Mouse (Mus musculus): ENCODE data around the gene Cdc42se2. TPM values are rescaled to one million over a fixed set of nuclear protein-coding genes. Genes with fewer than 3 reads are reported as not detected.

The Cdc42se2 gene
- total and polyA plus RNA-seq, 3 experiments = 97.4 to 227 (median 99.1) TPM

DNA sequence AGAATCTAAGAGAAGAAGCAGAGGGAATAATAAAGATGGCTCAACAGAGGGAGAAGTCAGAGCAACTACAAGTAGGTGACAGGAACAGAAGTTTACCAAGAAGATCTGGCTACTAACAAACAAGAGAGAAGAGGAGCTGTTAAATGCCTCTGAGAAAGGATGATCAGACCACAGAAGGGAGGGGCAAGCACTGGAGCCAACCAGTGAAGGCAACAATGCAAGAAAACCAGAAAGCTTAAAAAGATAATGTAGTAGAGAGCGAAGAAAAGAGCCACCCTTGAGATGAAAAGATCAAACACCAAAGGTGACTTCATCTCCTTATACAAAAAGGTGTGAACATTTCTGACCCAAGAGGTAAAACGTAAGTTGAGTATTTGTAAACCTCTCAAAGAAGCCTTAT, 46.1 kb downstream of the Cdc42se2 start:
- Histone ChIP-seq H3K27me3 (replicated peaks) (no peaks in the 10 kb centered on the region), H3K79me2 (replicated peaks; ENCODE audit: control insufficient read depth, extremely low read depth, insufficient read depth, poor library complexity, severe bottlenecking) (peaks cover 30% of the 10 kb centered on the region), H3K9me3 (replicated peaks; ENCODE audit: low read length) (no peaks in the 10 kb centered on the region), H3K9ac (ENCODE audit: insufficient read depth, low read depth) (no peak overlapping the region; the same call in 1 of the 2 replicates), H3K4me3 (replicated peaks in 1 of 3; ENCODE audit: low read depth in 2 of 3, low read length in 2 of 3, poor library complexity in 1 of 3) (no peak overlapping the region), H3K4me2 (ENCODE audit: insufficient read depth, low read depth, poor library complexity, severe bottlenecking) (no peak overlapping the region), H3K4me1 (ENCODE audit: control insufficient read depth in 1 of 2, insufficient read depth in 2 of 2) (peaks cover 5 to 50% of the 10 kb centered on the region in 2 experiments; a peak in 3 of 4 replicates), H3K36me3 (replicated peaks in 1 of 2; ENCODE audit: control insufficient read depth in 1 of 2, insufficient read depth in 1 of 2, low read length in 1 of 2) (peaks cover 22 to 61% of the 10 kb centered on the region in 2 experiments), H3K27ac (ENCODE audit: insufficient read depth, low read depth) (no peak overlapping the region)
- no peak for DNase-seq (ENCODE audit: extremely low read depth)
- TF ChIP-seq E2F4 (IDR thresholded peaks at IDR 0.05; ENCODE audit: insufficient replicate concordance, low read depth, low read length) (no peak), CHD1 (IDR thresholded peaks at IDR 0.05; ENCODE audit: low read depth, low read length) (no peak), EP300 (IDR thresholded peaks at IDR 0.05; ENCODE audit: low read length) (no peak), MAFK (IDR thresholded peaks at IDR 0.05; ENCODE audit: insufficient replicate concordance, low read length) (no peak), SIN3A (IDR thresholded peaks at IDR 0.05; ENCODE audit: low read length) (no peak), MEF2A (IDR thresholded peaks at IDR 0.05; ENCODE audit: borderline replicate concordance, low read depth, low read length) (no peak), PAX5 (IDR thresholded peaks at IDR 0.05; ENCODE audit: low read length) (no peak), GABPA (IDR thresholded peaks at IDR 0.05; ENCODE audit: insufficient replicate concordance, low read depth, low read length) (no peak), MXI1 (IDR thresholded peaks at IDR 0.05; ENCODE audit: low read depth, low read length) (no peak), CHD2 (IDR thresholded peaks at IDR 0.05; ENCODE audit: low read length) (no peak), ZNF384 (IDR thresholded peaks at IDR 0.05; ENCODE audit: low read depth, low read length) (no peak), SMC3 (IDR thresholded peaks at IDR 0.05; ENCODE audit: low read depth, low read length) (no peak), RCOR1 (conservative IDR thresholded peaks at IDR 0.05; ENCODE audit: low read depth, low read length) (no peak), MYC (IDR thresholded peaks at IDR 0.05; ENCODE audit: low read depth, low read length) (no peak), UBTF (IDR thresholded peaks at IDR 0.05; ENCODE audit: low read depth, low read length) (no peak), HCFC1 (IDR thresholded peaks at IDR 0.05; ENCODE audit: low read depth, low read length) (no peak)
- dilution Hi-C loops (cut with MboI; ENCODE audit: extremely low pct_ligation_motif_present, extremely low pct_unique_long_range_greater_than_20kb, low sequenced_read_pairs) = no loop called here
- in situ Hi-C loops (cut with MboI; ENCODE audit: low pct_ligation_motif_present, low pct_unique_long_range_greater_than_20kb, low sequenced_read_pairs) = loop anchor here (5.0 kb wide), 1 partner anchor 36 kb away; no protein-coding TSS in a partner anchor

DNA sequence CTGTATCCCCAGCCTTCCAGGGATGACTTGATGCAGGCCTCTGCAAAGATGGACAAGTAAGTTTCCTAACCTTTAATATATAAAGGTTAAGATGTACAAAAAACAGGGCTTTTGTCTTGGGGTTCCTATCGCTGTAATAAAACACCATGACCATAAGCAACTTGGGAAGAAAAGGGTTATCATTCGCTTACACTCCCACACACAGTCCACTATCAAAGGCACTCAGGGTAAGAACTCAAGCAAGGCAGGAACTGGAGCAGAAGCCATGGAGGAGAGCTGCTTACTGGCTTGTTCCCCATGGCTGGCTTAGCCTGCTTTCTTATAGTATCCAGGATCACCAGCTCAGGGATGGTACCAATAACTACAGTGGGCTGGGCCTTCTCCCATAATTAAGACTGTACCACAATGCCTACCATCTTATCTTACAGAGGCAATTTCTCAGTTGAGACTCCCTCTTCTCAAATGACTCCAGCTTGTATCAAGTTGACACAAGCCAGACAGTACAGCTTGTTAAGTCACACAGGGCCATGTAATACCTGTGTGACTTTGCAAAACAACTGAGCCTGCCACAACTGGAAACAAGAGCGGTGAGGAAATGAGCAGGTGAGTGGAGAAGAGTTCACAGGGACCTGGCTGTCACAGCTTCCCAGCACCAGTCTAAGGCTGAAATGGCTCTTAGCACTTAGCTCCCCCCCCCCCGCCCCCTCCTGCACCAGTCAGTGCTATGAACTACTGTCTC, 48.3 kb downstream of the Cdc42se2 start:
- Histone ChIP-seq H3K9ac (ENCODE audit: insufficient read depth, low read depth) (no peak overlapping the region), H3K4me2 (ENCODE audit: insufficient read depth, low read depth, poor library complexity, severe bottlenecking) (no peak overlapping the region), H3K9me3 (replicated peaks; ENCODE audit: low read length) (no peaks in the 10 kb centered on the region), H3K4me3 (replicated peaks in 1 of 3; ENCODE audit: low read depth in 2 of 3, low read length in 2 of 3, poor library complexity in 1 of 3) (no peak overlapping the region), H3K4me1 (ENCODE audit: control insufficient read depth in 1 of 2, insufficient read depth in 2 of 2) (peaks cover 8 to 56% of the 10 kb centered on the region in 2 experiments; a peak in 3 of 4 replicates), H3K27ac (ENCODE audit: insufficient read depth, low read depth) (no peak overlapping the region), H3K36me3 (replicated peaks in 1 of 2; ENCODE audit: control insufficient read depth in 1 of 2, insufficient read depth in 1 of 2, low read length in 1 of 2) (peaks cover 30 to 70% of the 10 kb centered on the region in 2 experiments), H3K27me3 (replicated peaks) (no peaks in the 10 kb centered on the region), H3K79me2 (replicated peaks; ENCODE audit: control insufficient read depth, extremely low read depth, insufficient read depth, poor library complexity, severe bottlenecking) (peaks cover 21% of the 10 kb centered on the region)
- dilution Hi-C loops (cut with MboI; ENCODE audit: extremely low pct_ligation_motif_present, extremely low pct_unique_long_range_greater_than_20kb, low sequenced_read_pairs) (no loop called here), in situ Hi-C loops (cut with MboI; ENCODE audit: low pct_ligation_motif_present, low pct_unique_long_range_greater_than_20kb, low sequenced_read_pairs) (no loop called here)
- TF ChIP-seq SIN3A (IDR thresholded peaks at IDR 0.05; ENCODE audit: low read length) (no peak), JUN (IDR thresholded peaks at IDR 0.05; ENCODE audit: insufficient read depth, low read depth, low read length) (no peak), CTCF (conservative IDR thresholded peaks at IDR 0.05 in 1 of 2, IDR thresholded peaks at IDR 0.05 in 1 of 2; ENCODE audit: low read depth in 2 of 2, low read length in 2 of 2) (no peak), HCFC1 (IDR thresholded peaks at IDR 0.05; ENCODE audit: low read depth, low read length) (no peak), POLR2AphosphoS2 (IDR thresholded peaks at IDR 0.05; ENCODE audit: low read depth, low read length) (no peak), IRF4 (IDR thresholded peaks at IDR 0.05; ENCODE audit: low read depth, low read length) (no peak), TCF12 (IDR thresholded peaks at IDR 0.05; ENCODE audit: low read depth, low read length) (no peak), POLR2A (IDR thresholded peaks at IDR 0.05; ENCODE audit: low read depth, low read length) (no peak), ZC3H11A (IDR thresholded peaks at IDR 0.05; ENCODE audit: low read depth, low read length) (no peak), NRF1 (IDR thresholded peaks at IDR 0.05; ENCODE audit: low read depth, low read length) (no peak), ELF1 (IDR thresholded peaks at IDR 0.05; ENCODE audit: low read depth, low read length) (no peak), ZNF384 (IDR thresholded peaks at IDR 0.05; ENCODE audit: low read depth, low read length) (no peak), CHD2 (IDR thresholded peaks at IDR 0.05; ENCODE audit: low read length) (no peak), E2F4 (IDR thresholded peaks at IDR 0.05; ENCODE audit: insufficient replicate concordance, low read depth, low read length) (no peak), MXI1 (IDR thresholded peaks at IDR 0.05; ENCODE audit: low read depth, low read length) (no peak)
- no peak for DNase-seq (ENCODE audit: extremely low read depth)
